Mouse (Mus musculus): ENCODE results near the gene Kcnk18. TPM values are rescaled to one million over a fixed set of nuclear protein-coding genes. Genes with fewer than 3 reads are reported as not detected.

Kcnk18 gene
- polyA plus RNA-seq, 1 experiment from 2014 or later, result 0.04 TPM

DNA sequence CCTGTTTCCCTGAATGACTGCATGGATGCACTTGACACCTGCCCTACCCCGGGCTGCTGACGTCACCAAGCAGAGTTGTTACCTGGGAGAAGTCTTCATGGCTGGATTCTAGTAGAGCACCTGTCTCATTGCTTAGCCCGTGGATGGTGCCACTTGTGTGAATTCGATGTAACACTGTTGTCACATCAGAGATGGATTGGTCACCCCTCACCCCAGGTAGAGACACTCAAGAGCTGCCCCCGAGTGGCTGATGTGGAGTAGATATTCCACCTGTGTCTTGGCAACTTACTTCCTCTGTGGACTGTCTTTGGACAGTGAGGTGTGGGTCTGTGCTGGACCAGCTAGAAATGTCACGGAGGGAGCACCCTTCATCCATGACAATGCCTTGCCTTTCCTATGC lies 17.0 kb downstream of the Kcnk18 start:
- no peak for DNase-seq (ENCODE audit: low spot score)
- Histone ChIP-seq H3K4me1 (peaks cover 5% of the 10 kb centered on the region; the same call in 1 of the 2 replicates), H3K27ac (replicated peaks) (no peak overlapping the region), H3K4me3 (no peak overlapping the region), H3K27me3 (replicated peaks; ENCODE audit: low read depth, poor library complexity, severe bottlenecking) (peaks cover 27% of the 10 kb centered on the region), H3K9me3 (no peaks in the 10 kb centered on the region), H3K36me3 (replicated peaks) (no peaks in the 10 kb centered on the region)
- WGBS, result 81% methylated on average over 6 of the region's 6 CpGs

DNA sequence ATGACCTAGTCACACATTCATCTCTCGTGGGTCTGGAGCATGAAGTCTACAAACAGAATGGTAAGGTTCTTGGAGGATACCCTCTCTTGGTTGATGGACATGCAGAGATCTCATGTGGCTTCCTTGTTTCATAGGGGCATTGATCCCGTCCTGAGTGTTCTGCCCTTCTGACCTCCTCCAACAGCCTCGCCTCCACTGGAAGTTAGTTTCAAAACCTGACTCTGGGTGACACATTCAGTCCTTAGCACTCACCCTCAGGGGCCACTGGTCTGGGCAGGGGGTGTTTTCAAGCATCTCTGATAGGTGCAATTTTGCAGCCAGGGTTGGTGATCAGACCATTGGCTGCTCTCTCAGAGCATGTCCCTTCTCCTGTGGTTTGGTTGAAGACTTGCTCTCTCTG lies 19.6 kb downstream of the Kcnk18 start:
- WGBS, result 66% methylated on average over 3 of the region's 3 CpGs
- peaks cover 5% of the 10 kb centered on the region; the same call in 1 of the 2 replicates for H3K4me1 ChIP-seq
- H3K9me3 ChIP-seq, result no peaks in the 10 kb centered on the region
- H3K27ac ChIP-seq (replicated peaks), result no peak overlapping the region
- no peak overlapping the region for H3K4me3 ChIP-seq
- H3K27me3 ChIP-seq (replicated peaks; ENCODE audit: low read depth, poor library complexity, severe bottlenecking), result peaks cover 27% of the 10 kb centered on the region
- DNase-seq (ENCODE audit: low spot score), result no peak
- H3K36me3 ChIP-seq (replicated peaks), result no peaks in the 10 kb centered on the region

DNA sequence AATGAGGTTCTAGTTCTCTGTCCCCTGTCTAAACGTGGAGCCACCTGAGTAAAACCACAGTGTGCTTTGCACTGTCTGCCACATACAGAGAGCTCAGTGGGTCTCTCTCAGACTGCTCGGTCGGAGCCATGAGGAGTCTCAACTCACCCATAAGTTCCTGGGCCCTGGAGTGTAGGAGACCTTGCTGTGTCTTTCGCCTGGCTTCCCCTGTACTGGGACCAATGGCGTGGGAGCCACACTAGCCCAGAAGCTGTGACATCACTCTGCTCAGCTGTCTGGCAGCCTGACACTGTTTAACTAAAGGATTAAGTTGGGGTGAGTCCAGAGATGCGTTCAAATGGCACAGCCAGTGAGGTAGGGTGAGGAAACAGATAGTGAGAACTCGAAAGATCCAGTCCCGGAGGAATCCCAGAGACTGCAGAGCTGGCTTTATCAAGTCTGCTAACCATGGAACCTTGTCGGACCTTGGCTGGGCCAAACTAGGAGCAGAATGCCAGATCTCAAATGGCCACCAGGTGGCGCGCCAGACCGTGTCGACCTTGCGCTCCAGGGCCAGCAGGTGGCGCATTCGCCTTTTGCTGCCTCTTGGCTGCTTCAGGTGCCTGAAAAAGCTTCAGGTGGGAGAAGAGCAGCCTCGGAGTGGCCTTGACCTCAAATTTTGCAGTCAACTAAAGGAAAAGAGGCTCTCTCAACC lies 20.3 kb downstream of the Kcnk18 start:
- no peak overlapping the region for H3K27ac ChIP-seq (replicated peaks)
- DNase-seq (ENCODE audit: low spot score), result peak; percentile 89
- no peak overlapping the region for H3K4me3 ChIP-seq
- no peaks in the 10 kb centered on the region for H3K9me3 ChIP-seq
- H3K36me3 ChIP-seq (replicated peaks), result no peaks in the 10 kb centered on the region
- peaks cover 27% of the 10 kb centered on the region for H3K27me3 ChIP-seq (replicated peaks; ENCODE audit: low read depth, poor library complexity, severe bottlenecking)
- H3K4me1 ChIP-seq, result peaks cover 5% of the 10 kb centered on the region; the same call in 1 of the 2 replicates
- 28% methylated on average over 17 of the region's 17 CpGs for WGBS

DNA sequence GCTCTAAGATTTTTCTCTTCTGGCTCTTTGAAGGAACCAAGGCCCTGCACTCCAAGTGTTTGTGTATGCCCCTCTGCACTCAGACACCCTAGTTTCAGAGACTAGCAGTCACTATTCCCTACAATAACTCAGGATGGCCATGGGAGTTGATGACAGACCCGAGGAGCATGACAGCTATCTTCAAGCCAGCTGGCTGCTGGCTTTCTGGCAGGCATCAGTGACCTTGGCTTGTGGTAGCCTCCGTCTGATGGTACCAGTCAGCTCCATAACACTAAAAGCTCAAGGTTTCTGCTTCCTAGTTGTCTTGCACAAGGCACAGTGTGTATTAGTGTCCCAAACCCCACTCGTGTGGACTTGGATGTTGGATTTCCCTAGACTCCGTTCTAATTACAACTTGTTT lies 23.0 kb downstream of the Kcnk18 start:
- no peak overlapping the region for H3K27ac ChIP-seq (replicated peaks)
- 90% methylated on average over 4 of the region's 4 CpGs for WGBS

DNA sequence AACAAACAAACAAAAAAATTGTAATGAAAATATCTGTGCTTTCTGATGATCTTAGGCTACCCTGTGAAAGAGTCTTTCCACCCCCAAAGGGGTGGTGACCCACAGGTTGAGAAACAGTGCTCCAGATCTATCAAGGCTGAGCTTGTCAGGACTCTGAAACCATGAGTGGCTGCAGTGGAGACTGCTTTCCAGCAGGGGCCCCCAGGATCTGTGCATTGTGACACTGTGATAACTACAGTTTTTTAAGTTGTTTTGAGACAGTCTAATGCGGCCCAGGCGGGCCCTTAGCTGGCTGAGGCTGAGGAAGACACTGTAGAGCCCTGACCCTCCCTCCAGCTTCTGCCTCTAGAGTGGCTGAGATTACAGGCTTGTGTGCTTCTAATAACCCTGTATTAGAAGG lies 24.0 kb downstream of the Kcnk18 start:
- H3K36me3 ChIP-seq (replicated peaks), result no peaks in the 10 kb centered on the region
- WGBS, result 75% methylated on average over 2 of the region's 2 CpGs
- H3K9me3 ChIP-seq, result no peaks in the 10 kb centered on the region
- no peak for DNase-seq (ENCODE audit: low spot score)
- peaks cover 17% of the 10 kb centered on the region for H3K27me3 ChIP-seq (replicated peaks; ENCODE audit: low read depth, poor library complexity, severe bottlenecking)
- peaks cover 2% of the 10 kb centered on the region; the same call in 1 of the 2 replicates for H3K4me1 ChIP-seq
- no peak overlapping the region for H3K27ac ChIP-seq (replicated peaks)
- H3K4me3 ChIP-seq, result no peak overlapping the region

More for the DNA sequence above, 23.0 kb downstream of the Kcnk18 start:
- peaks cover 2% of the 10 kb centered on the region; the same call in 1 of the 2 replicates for H3K4me1 ChIP-seq
- no peaks in the 10 kb centered on the region for H3K9me3 ChIP-seq
- H3K36me3 ChIP-seq (replicated peaks), result no peaks in the 10 kb centered on the region
- DNase-seq (ENCODE audit: low spot score), result no peak
- peaks cover 23% of the 10 kb centered on the region for H3K27me3 ChIP-seq (replicated peaks; ENCODE audit: low read depth, poor library complexity, severe bottlenecking)
- no peak overlapping the region for H3K4me3 ChIP-seq

DNA sequence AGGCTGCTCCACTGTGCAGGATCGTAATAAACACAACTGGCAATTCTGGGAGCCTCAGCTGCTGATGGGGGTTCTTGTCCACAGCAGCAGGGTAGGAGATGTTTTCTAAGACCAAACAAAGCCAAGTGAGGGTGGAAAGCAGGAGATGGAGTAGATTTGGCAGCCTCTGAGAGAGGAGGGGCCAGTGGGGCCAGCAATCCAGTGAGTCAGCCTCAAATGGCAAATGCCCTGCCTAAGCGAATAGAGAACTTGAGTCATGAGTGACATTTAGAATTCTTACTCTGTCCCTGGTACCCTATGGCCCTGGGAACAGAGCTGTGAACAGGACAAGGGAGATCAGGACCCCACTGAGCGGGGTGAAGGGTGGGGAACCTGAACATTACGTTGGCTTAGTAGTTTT lies 29.1 kb downstream of the Kcnk18 start:
- WGBS, result 86% methylated on average over 4 of the region's 4 CpGs
- DNase-seq (ENCODE audit: low spot score), result no peak

DNA sequence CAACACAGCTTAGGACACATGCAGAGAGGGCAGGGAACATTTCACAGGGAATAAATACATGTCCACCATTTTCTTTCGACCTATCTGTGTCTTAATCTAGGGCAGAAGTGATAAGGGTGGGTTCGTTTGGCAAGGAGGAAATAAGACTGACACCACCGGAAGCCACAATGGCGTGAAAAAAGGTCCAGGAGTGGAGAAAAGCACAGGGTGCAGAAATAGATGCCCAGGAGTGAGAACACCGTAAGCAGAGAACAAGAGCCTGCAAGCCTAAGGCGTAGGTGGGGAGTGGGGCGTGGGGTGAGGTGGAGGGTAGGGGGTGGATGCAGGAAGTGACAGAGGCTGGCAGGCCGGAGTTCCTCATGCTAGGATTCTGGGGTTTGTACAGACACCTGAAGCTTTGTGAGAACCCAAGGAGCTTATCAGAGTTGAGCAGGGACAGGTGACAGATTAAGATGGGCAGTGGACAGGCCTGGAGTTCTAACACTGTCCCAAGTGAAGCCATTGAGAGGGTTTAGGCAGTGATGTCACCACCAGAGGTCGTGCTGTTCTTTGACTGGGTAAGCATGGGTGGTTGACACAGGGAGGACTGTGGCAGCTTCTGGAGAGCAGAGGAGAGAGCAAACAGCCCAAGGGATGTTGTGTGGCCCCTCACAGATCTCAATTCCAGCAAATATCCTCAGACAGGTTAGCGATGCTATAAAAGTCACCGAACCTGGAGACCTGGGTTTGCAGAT lies 29.7 kb downstream of the Kcnk18 start:
- Histone ChIP-seq H3K9me3 (no peaks in the 10 kb centered on the region), H3K27ac (replicated peaks) (no peak overlapping the region), H3K4me1 (peaks cover 6% of the 10 kb centered on the region), H3K4me3 (no peak overlapping the region), H3K36me3 (replicated peaks) (no peaks in the 10 kb centered on the region), H3K27me3 (replicated peaks; ENCODE audit: low read depth, poor library complexity, severe bottlenecking) (no peaks in the 10 kb centered on the region)
- 76% methylated on average over 11 of the region's 11 CpGs for WGBS
- DNase-seq (ENCODE audit: low spot score), result no peak

More for the DNA sequence above, 29.1 kb downstream of the Kcnk18 start:
- H3K36me3 ChIP-seq (replicated peaks), result no peaks in the 10 kb centered on the region
- peaks cover 6% of the 10 kb centered on the region for H3K4me1 ChIP-seq
- H3K27ac ChIP-seq (replicated peaks), result no peak overlapping the region
- no peak overlapping the region for H3K4me3 ChIP-seq
- H3K9me3 ChIP-seq, result no peaks in the 10 kb centered on the region
- no peaks in the 10 kb centered on the region for H3K27me3 ChIP-seq (replicated peaks; ENCODE audit: low read depth, poor library complexity, severe bottlenecking)

DNA sequence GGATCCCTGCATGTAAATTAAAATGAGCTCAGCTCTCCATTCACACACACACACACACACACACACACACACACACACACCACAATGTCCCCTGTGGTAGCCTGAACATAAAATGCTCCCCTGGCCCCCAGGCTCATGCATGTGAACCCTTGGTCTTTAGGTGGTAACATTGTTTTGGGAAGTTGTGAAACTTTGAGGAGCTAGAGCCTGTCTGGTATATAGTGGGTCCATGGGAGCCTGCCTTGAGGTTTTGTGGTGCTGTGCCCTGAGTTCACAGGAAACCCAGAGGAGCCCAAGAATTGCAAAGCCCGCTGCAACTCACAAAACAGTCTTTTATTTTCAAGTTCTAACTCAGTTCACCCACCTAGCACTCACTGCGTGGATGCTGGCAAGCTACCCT lies 33.6 kb downstream of the Kcnk18 start:
- Histone ChIP-seq H3K4me1 (peaks cover 4% of the 10 kb centered on the region; the same call in 1 of the 2 replicates), H3K27ac (replicated peaks) (no peak overlapping the region), H3K9me3 (0 out of 2 replicates have a peak, but pooled peaks cover 2% of the 10 kb centered on the region), H3K27me3 (replicated peaks; ENCODE audit: low read depth, poor library complexity, severe bottlenecking) (no peaks in the 10 kb centered on the region), H3K4me3 (no peak overlapping the region), H3K36me3 (replicated peaks) (no peaks in the 10 kb centered on the region)
- WGBS, result 70% methylated on average over 2 of the region's 2 CpGs
- no peak for DNase-seq (ENCODE audit: low spot score)

DNA sequence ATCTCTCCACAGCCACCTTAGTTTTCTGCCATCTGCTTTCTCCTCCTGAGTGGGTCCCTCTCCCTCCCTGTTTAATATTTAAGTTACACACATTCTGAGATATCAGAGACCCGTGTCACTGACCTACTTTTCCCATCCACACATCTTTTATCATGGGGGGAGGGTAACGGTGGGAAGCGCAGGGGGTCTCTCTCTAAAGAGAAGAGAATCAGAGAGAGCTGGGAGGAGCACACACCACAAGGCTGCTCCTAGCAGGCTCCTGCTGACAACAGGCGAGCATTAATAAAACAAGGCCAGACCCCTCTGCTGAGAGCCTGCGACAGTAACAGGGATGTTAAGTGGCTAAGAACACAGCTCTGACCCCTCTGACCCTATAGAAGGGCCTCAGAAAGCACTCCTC lies 40.6 kb downstream of the Kcnk18 start:
- no peak for DNase-seq (ENCODE audit: low spot score)
- Histone ChIP-seq H3K36me3 (replicated peaks) (no peaks in the 10 kb centered on the region), H3K4me1 (peaks cover 25% of the 10 kb centered on the region), H3K9me3 (0 out of 2 replicates have a peak, but pooled peaks cover 2% of the 10 kb centered on the region), H3K27ac (replicated peaks) (no peak overlapping the region), H3K27me3 (replicated peaks; ENCODE audit: low read depth, poor library complexity, severe bottlenecking) (peaks cover 55% of the 10 kb centered on the region), H3K4me3 (no peak overlapping the region)
- WGBS, result 43% methylated on average over 5 of the region's 5 CpGs

DNA sequence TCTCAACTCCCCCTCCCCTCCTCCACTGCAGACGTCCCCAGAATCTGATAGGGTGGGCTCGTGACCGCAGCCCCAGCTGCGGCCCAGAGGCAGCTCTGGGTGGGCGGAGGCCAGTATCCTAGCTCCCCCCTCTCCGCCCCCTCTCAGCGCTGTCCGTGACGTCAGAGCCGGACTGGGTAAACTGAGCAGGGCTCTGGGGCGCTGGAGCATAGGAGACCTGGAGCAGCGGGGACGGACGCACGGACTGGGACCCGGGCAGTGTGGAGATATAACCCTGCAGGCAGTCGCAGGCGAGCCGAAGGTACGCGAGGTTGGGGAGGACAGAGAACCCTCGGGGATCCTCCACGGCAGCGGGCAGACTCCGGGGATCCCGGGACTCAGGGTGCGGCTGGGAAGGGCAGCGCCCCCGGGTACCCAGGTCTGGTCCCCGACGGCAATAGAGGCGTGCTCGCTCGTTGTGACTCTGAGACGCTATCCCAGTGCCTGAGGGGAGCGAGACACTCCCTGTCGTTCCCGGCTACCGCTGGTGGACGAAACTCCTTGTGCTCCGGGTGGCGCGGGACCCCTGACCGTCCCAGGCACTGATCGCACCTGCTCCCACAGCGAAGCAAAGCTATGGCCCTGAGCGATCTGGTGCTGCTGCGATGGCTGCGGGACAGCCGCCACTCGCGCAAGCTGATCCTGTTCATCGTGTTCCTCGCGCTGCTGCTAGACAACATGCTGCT lies 41.9 kb downstream of the Kcnk18 start, which contains the start of gene Slc18a2:
TSS of gene Slc18a2 (plus strand) at position 179 of the 725 bp plus-strand sequence.
- H3K9me3 ChIP-seq, result 0 out of 2 replicates have a peak, but pooled peaks cover 2% of the 10 kb centered on the region
- WGBS, result under 1% methylated on average over 55 of the region's 55 CpGs
- H3K27ac ChIP-seq (replicated peaks), result peak within 1 kb of the TSS; percentile 63
- peaks cover 59% of the 10 kb centered on the region for H3K27me3 ChIP-seq (replicated peaks; ENCODE audit: low read depth, poor library complexity, severe bottlenecking)
- no peaks in the 10 kb centered on the region for H3K36me3 ChIP-seq (replicated peaks)
- peak; percentile 76 for DNase-seq (ENCODE audit: low spot score)
- H3K4me3 ChIP-seq, result peak within 1 kb of the TSS; percentile 65
- peaks cover 33% of the 10 kb centered on the region for H3K4me1 ChIP-seq

DNA sequence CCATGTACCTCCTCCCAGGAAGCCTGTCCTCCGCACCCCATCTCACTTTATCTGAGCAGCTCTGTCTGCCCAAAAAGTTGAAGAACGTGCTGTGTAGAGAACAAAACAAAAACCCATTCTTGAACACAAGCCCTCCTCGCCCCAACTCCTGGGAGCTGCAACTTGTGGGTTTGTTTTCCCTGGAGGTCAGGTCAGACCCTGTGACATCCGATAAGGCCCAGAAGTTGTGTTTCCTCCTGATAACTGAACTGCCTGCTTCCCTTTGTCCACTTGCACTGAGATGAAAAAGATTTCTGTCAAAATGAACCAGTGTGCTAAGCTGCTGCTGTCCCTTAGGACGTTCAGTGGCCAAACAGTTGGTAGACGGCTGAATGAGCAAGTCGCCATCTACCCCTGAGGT lies 42.6 kb downstream of the Kcnk18 start:
- H3K4me1 ChIP-seq, result peaks cover 34% of the 10 kb centered on the region
- no peak overlapping the region for H3K27ac ChIP-seq (replicated peaks)
- WGBS, result 31% methylated on average over 7 of the region's 7 CpGs
- 0 out of 2 replicates have a peak, but pooled peaks cover 2% of the 10 kb centered on the region for H3K9me3 ChIP-seq
- H3K27me3 ChIP-seq (replicated peaks; ENCODE audit: low read depth, poor library complexity, severe bottlenecking), result peaks cover 59% of the 10 kb centered on the region
- no peak for DNase-seq (ENCODE audit: low spot score)
- H3K4me3 ChIP-seq, result peak overlapping the region; percentile 65
- H3K36me3 ChIP-seq (replicated peaks), result no peaks in the 10 kb centered on the region

DNA sequence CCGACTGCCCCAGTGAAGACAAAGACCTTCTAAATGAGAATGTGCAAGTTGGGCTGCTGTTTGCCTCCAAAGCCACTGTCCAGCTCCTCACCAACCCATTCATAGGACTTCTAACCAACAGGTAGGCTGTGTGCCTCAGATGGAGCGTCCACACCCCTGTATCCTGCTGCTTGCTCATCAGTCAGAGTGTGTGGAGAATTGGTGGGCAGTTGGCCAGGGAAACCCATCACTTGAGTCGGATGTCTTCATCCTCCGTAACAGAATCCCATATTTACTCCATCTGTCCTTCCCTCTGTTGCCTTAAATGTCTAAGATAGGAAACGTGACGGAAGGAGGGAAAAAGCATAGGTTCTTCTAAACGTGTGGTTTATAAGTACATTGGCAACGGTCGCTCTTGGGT lies 44.2 kb downstream of the Kcnk18 start:
- DNase-seq (ENCODE audit: low spot score), result no peak
- Histone ChIP-seq H3K36me3 (replicated peaks) (no peaks in the 10 kb centered on the region), H3K27ac (replicated peaks) (no peak overlapping the region), H3K27me3 (replicated peaks; ENCODE audit: low read depth, poor library complexity, severe bottlenecking) (peaks cover 59% of the 10 kb centered on the region), H3K9me3 (no peaks in the 10 kb centered on the region), H3K4me3 (no peak overlapping the region), H3K4me1 (peaks cover 50% of the 10 kb centered on the region)
- 89% methylated on average over 9 of the region's 9 CpGs for WGBS

Data from embryonic facial prominence, embryonic 10.5 days (tissue).